Mouse (Mus musculus) adrenal gland, adult (tissue): ENCODE results near the gene Flnc.

Experiments used
- DNase-seq, 2 experiments: peaks; one replicate each; pipeline ENCODE4 v3.0.0; 2022 to 2023; ENCODE audit warnings: low spot score in 1 of 2; ENCODE audit not compliant: inconsistent age in 2 of 2

Flnc gene

GRCm38 (mm10) chr6:29473941-29474691, 41.1 kb downstream of the Flnc start:
- DNase-seq, result peak; percentile 91 to 96

- DNase-seq, result peak; percentile 23 to 64
Measured at GRCm38 (mm10) chr6:29474736-29475135, 41.7 kb downstream of the Flnc start.

- no peak for DNase-seq
Measured at GRCm38 (mm10) chr6:29482691-29483090, 49.6 kb downstream of the Flnc start.

GRCm38 (mm10) chr6:29484716-29485559, 51.9 kb downstream of the Flnc start:
- DNase-seq, result peak; percentile 51 to 84

- DNase-seq, result no peak
Measured at GRCm38 (mm10) chr6:29485951-29486350, 52.9 kb downstream of the Flnc start.

- peak; percentile 26 to 71 for DNase-seq
Measured at GRCm38 (mm10) chr6:29494101-29494500, 61.0 kb downstream of the Flnc start.

- no peak for DNase-seq
Measured at GRCm38 (mm10) chr6:29496270-29496669, 63.2 kb downstream of the Flnc start.

GRCm38 (mm10) chr6:29497791-29498190, 64.7 kb downstream of the Flnc start:
- no peak for DNase-seq

- no peak for DNase-seq
Measured at GRCm38 (mm10) chr6:29500177-29500576, 67.1 kb downstream of the Flnc start.

GRCm38 (mm10) chr6:29500810-29501209, 67.8 kb downstream of the Flnc start:
- no peak for DNase-seq

- peak in 1 of 2 experiments; percentile 35 for DNase-seq
Measured at GRCm38 (mm10) chr6:29501599-29501998, 68.5 kb downstream of the Flnc start.

GRCm38 (mm10) chr6:29505493-29505892, 72.4 kb downstream of the Flnc start:
- DNase-seq, result no peak

GRCm38 (mm10) chr6:29506834-29507233, 73.8 kb downstream of the Flnc start:
- no peak for DNase-seq

GRCm38 (mm10) chr6:29507447-29508309, 74.6 kb downstream of the Flnc start, which contains the start of gene Kcp:
Gene Kcp (minus strand): TSS chr6:29507952.
- DNase-seq, result peak in 1 of 2 experiments; percentile 39

GRCm38 (mm10) chr6:29509086-29509485, 76.0 kb downstream of the Flnc start:
- DNase-seq, result no peak
